Mouse (Mus musculus): Measurements from ENCODE around the gene Rrp12. TPM values are rescaled to one million over a fixed set of nuclear protein-coding genes. Genes with fewer than 3 reads are reported as not detected.

Gene Rrp12
- total RNA-seq, 2 experiments from 2014 or later: 33.0 to 34.1 TPM

GRCm38 (mm10) chr19:41831718-41832391 lies 64.1 kb downstream of the Rrp12 start:
- TF ChIP-seq CTCF (IDR thresholded peaks at IDR 0.05): no peak
- no peak for DNase-seq (ENCODE audit: extremely low spot score in 1 of 2, low spot score in 2 of 2)
- Histone ChIP-seq H3K27ac (no peak overlapping the region), H3K4me3 (peak overlapping the region; percentile 76)
- intact Hi-C loops (cut with DNase I): loop anchor here (2.0 kb wide), 1 partner anchor 15 kb away; no protein-coding TSS in a partner anchor

GRCm38 (mm10) chr19:41831101-41831570 lies 64.8 kb downstream of the Rrp12 start:
- intact Hi-C loops (cut with DNase I): loop anchor here (2.0 kb wide), 1 partner anchor 16 kb away; no protein-coding TSS in a partner anchor
- H3K4me3 ChIP-seq: peak overlapping the region; percentile 76
- peak overlapping the region; percentile 96 for H3K27ac ChIP-seq
- DNase-seq (ENCODE audit: extremely low spot score in 1 of 2, low spot score in 2 of 2): peak; percentile 39 to 54
- no peak for TF ChIP-seq CTCF (IDR thresholded peaks at IDR 0.05)

- intact Hi-C loops (cut with DNase I): loop anchor here (2.0 kb wide), 1 partner anchor 16 kb away; no protein-coding TSS in a partner anchor
- peak overlapping the region; percentile 76 for H3K4me3 ChIP-seq
- peak overlapping the region; percentile 96 for H3K27ac ChIP-seq
- peak; percentile 49 to 54 for DNase-seq (ENCODE audit: extremely low spot score in 1 of 2, low spot score in 2 of 2)
- no peak; the same call in 1 of the 2 replicates for TF ChIP-seq CTCF (IDR thresholded peaks at IDR 0.05)
Observed at GRCm38 (mm10) chr19:41830106-41831031, 65.6 kb downstream of the Rrp12 start.

GRCm38 (mm10) chr19:41829381-41830105 lies 66.4 kb downstream of the Rrp12 start, which contains the start of gene Frat1:
Frat1 (plus strand) TSS chr19:41829970.
- no peak for TF ChIP-seq CTCF (IDR thresholded peaks at IDR 0.05)
- intact Hi-C loops (cut with DNase I): loop anchor here (2.0 kb wide), 1 partner anchor 17 kb away; no protein-coding TSS in a partner anchor
- Histone ChIP-seq H3K27ac (peak within 1 kb of the TSS; percentile 96), H3K4me3 (peak within 1 kb of the TSS; percentile 76)
- peak; percentile 86 to 88 for DNase-seq (ENCODE audit: extremely low spot score in 1 of 2, low spot score in 2 of 2)

GRCm38 (mm10) chr19:41828941-41829340 lies 67.0 kb downstream of the Rrp12 start:
- TF ChIP-seq CTCF (IDR thresholded peaks at IDR 0.05): no peak
- DNase-seq (ENCODE audit: extremely low spot score in 1 of 2, low spot score in 2 of 2): no peak
- intact Hi-C loops (cut with DNase I): no loop called here
- Histone ChIP-seq H3K27ac (peak overlapping the region; percentile 96), H3K4me3 (peak overlapping the region; percentile 76)

- TF ChIP-seq CTCF (IDR thresholded peaks at IDR 0.05): no peak
- intact Hi-C loops (cut with DNase I): no loop called here
- no peak for DNase-seq (ENCODE audit: extremely low spot score in 1 of 2, low spot score in 2 of 2)
Observed at GRCm38 (mm10) chr19:41826529-41826928, 69.4 kb downstream of the Rrp12 start.

GRCm38 (mm10) chr19:41824950-41825349 lies 71.0 kb downstream of the Rrp12 start:
- no peak for DNase-seq (ENCODE audit: extremely low spot score in 1 of 2, low spot score in 2 of 2)
- intact Hi-C loops (cut with DNase I): no loop called here
- TF ChIP-seq CTCF (IDR thresholded peaks at IDR 0.05): no peak
- no peak overlapping the region for H3K27ac ChIP-seq
- no peak overlapping the region for H3K4me3 ChIP-seq

More at GRCm38 (mm10) chr19:41826529-41826928, 69.4 kb downstream of the Rrp12 start:
- H3K27ac ChIP-seq: no peak overlapping the region
- H3K4me3 ChIP-seq: no peak overlapping the region

- no peak overlapping the region for H3K27ac ChIP-seq
- intact Hi-C loops (cut with DNase I): no loop called here
- TF ChIP-seq CTCF (IDR thresholded peaks at IDR 0.05): no peak
- no peak for DNase-seq (ENCODE audit: extremely low spot score in 1 of 2, low spot score in 2 of 2)
- no peak overlapping the region for H3K4me3 ChIP-seq
Observed at GRCm38 (mm10) chr19:41822589-41822988, 73.4 kb downstream of the Rrp12 start.

- no peak for DNase-seq (ENCODE audit: extremely low spot score in 1 of 2, low spot score in 2 of 2)
- TF ChIP-seq CTCF (IDR thresholded peaks at IDR 0.05): no peak
- intact Hi-C loops (cut with DNase I): no loop called here
Observed at GRCm38 (mm10) chr19:41821436-41821835, 74.5 kb downstream of the Rrp12 start.

GRCm38 (mm10) chr19:41818749-41819148 lies 77.2 kb downstream of the Rrp12 start:
- no peak for DNase-seq (ENCODE audit: extremely low spot score in 1 of 2, low spot score in 2 of 2)
- TF ChIP-seq CTCF (IDR thresholded peaks at IDR 0.05): no peak
- Histone ChIP-seq H3K27ac (no peak overlapping the region), H3K4me3 (no peak overlapping the region)
- intact Hi-C loops (cut with DNase I): no loop called here

More at GRCm38 (mm10) chr19:41821436-41821835, 74.5 kb downstream of the Rrp12 start:
- H3K4me3 ChIP-seq: no peak overlapping the region
- H3K27ac ChIP-seq: no peak overlapping the region

- Histone ChIP-seq H3K4me3 (no peak overlapping the region), H3K27ac (no peak overlapping the region)
- intact Hi-C loops (cut with DNase I): no loop called here
- TF ChIP-seq CTCF (IDR thresholded peaks at IDR 0.05): no peak
- no peak for DNase-seq (ENCODE audit: extremely low spot score in 1 of 2, low spot score in 2 of 2)
Observed at GRCm38 (mm10) chr19:41817325-41817724, 78.6 kb downstream of the Rrp12 start.

Measured in left cerebral cortex, adult 2 months (tissue).